Mouse (Mus musculus): ENCODE results near the gene Mrpl55.
"Not testable (repeated sequence)": the region's sequence is repeated elsewhere in the genome, so short reads cannot be mapped to it uniquely, and the experiment has no call there.

The Mrpl55 gene

GRCm38 (mm10) chr11:59191231-59192058, 10.8 kb upstream of the Mrpl55 start:
- DNase-seq (ENCODE audit: low spot score in 2 of 2) = peak; percentile 84 to 90

GRCm38 (mm10) chr11:59192059-59192386, 10.3 kb upstream of the Mrpl55 start, which contains the start of gene Guk1:
Gene Guk1 (minus strand): TSS chr11:59192212.
- DNase-seq (ENCODE audit: low spot score in 2 of 2) = no peak

DNA sequence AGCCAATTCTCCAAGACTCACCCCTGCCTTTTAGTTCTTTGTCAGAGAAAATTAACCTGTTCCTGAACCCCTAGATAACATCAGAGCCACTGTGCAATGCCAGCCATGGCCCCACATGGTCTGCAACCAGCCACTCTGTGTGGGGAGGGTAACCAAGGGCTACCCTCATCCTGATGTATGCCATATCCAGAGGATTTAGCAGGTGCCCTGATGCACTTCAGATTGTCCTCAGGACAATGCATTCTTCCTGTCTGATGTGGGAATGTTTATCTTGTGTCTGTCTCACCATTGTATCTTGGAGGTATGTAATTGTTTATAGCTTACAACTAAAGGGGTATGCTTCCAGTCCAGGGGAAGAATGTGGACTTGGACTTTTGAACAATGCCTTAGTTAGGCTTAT, 6.1 kb upstream of the Mrpl55 start:
- no peak for DNase-seq (ENCODE audit: low spot score in 2 of 2)

- DNase-seq (ENCODE audit: low spot score in 2 of 2) = no peak
Observed at GRCm38 (mm10) chr11:59201216-59202002, 877 bp upstream of the Mrpl55 start.

- peak; percentile 94 for DNase-seq (ENCODE audit: low spot score in 2 of 2)
Observed at GRCm38 (mm10) chr11:59208153-59208831, 6.0 kb downstream of the Mrpl55 start, which contains the start of gene 2310033P09Rik. Gene 2310033P09Rik (plus strand): TSS chr11:59208321.

- peak in 1 of 2 experiments; percentile 55 for DNase-seq (ENCODE audit: low spot score in 2 of 2)
Observed at GRCm38 (mm10) chr11:59209003-59209441, 6.7 kb downstream of the Mrpl55 start.

GRCm38 (mm10) chr11:59209580-59209979, 7.3 kb downstream of the Mrpl55 start:
- DNase-seq (ENCODE audit: low spot score in 2 of 2) = no peak

- DNase-seq (ENCODE audit: low spot score in 2 of 2) = no peak
Observed at GRCm38 (mm10) chr11:59210020-59210419, 7.7 kb downstream of the Mrpl55 start.

GRCm38 (mm10) chr11:59211561-59211960, 9.3 kb downstream of the Mrpl55 start:
- DNase-seq (ENCODE audit: low spot score in 2 of 2) = not testable (repeated sequence)

- not testable (repeated sequence) for DNase-seq (ENCODE audit: low spot score in 2 of 2)
Observed at GRCm38 (mm10) chr11:59212320-59212719, 10.0 kb downstream of the Mrpl55 start.

- DNase-seq (ENCODE audit: low spot score in 2 of 2) = no peak
Observed at GRCm38 (mm10) chr11:59212892-59213494, 10.7 kb downstream of the Mrpl55 start.

GRCm38 (mm10) chr11:59216955-59217354, 14.7 kb downstream of the Mrpl55 start:
- no peak for DNase-seq (ENCODE audit: low spot score in 2 of 2)

DNA sequence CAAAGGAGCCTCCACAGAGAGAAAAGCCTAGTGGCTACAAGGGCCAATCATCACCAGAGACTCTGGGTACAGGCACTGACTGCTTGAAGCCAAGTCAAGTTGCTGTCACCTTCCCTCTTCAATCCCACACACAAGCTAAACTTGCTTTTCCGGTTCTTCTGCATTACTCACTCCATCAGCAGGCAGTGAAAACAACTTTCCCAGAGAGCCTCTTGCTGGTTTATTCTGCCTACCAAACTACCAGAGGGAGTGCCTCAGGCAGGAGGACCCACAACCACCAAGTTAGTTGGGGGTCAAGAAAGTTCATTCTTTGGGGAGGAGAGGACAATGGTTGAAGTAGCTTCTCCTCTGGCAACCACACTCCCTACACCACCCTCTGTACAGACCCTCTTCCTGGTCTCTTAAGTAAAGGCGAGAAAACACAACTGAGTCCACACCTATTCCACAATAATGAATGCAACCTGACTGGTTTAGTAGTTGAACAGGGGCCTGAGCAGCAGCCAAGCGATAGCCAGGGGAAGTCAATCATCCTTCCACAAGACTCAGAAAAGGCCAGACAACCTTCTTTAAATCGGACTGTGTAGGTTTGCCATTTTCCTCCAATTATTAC, 16.2 kb downstream of the Mrpl55 start:
- DNase-seq (ENCODE audit: low spot score in 2 of 2) = no peak

GRCm38 (mm10) chr11:59219064-59219463, 16.8 kb downstream of the Mrpl55 start:
- no peak for DNase-seq (ENCODE audit: low spot score in 2 of 2)

GRCm38 (mm10) chr11:59221604-59222003, 19.3 kb downstream of the Mrpl55 start:
- DNase-seq (ENCODE audit: low spot score in 2 of 2) = no peak

GRCm38 (mm10) chr11:59222306-59222705, 20.0 kb downstream of the Mrpl55 start:
- DNase-seq (ENCODE audit: low spot score in 2 of 2) = no peak

- DNase-seq (ENCODE audit: low spot score in 2 of 2) = no peak
Observed at GRCm38 (mm10) chr11:59224025-59224424, 21.7 kb downstream of the Mrpl55 start.

- DNase-seq (ENCODE audit: low spot score in 2 of 2) = no peak
Observed at GRCm38 (mm10) chr11:59224470-59224869, 22.2 kb downstream of the Mrpl55 start.

- no peak for DNase-seq (ENCODE audit: low spot score in 2 of 2)
Observed at GRCm38 (mm10) chr11:59225167-59225566, 22.9 kb downstream of the Mrpl55 start.

GRCm38 (mm10) chr11:59226251-59226650, 24.0 kb downstream of the Mrpl55 start:
- DNase-seq (ENCODE audit: low spot score in 2 of 2) = no peak
